Mouse (Mus musculus): ENCODE data around the gene Prn. TPM values are rescaled to one million over a fixed set of nuclear protein-coding genes. Genes with fewer than 3 reads are reported as not detected.
A peak's percentile ranks its signal among the peaks of the same experiment; 100 is the strongest.

The Prn gene
- polyA plus RNA-seq, 1 experiment from 2014 or later: not detected

DNA sequence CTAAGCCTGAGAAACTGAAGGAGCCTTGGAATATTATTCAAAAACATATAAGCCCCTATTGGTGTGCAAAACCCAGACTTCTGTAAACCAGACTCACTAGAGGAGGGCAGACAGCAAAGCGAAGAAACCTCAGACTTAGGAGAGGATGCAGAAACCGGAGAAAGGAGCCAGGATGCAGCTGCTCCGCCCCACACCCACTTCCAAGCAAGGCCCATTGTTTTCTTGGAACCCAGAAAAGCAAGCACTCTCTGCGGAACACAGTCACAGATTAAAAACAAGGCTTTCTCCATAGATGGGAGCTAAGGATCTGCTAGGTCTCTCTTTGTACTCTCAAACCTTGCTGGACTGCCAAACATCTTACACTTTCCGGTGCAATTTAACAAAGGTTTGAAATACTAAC, 17.2 kb upstream of the Prn start:
- Histone ChIP-seq H3K27me3 (ENCODE audit: poor library complexity, severe bottlenecking) (no peaks in the 10 kb centered on the region), H3K4me1 (peaks cover 45% of the 10 kb centered on the region), H3K9me3 (no peaks in the 10 kb centered on the region), H3K27ac (no peak overlapping the region), H3K4me3 (no peak overlapping the region), H3K36me3 (replicated peaks) (no peaks in the 10 kb centered on the region)
- WGBS: 31% methylated on average over 5 of the region's 5 CpGs
- no peak for DNase-seq (ENCODE audit: extremely low spot score, low spot score)

- H3K4me3 ChIP-seq: no peak overlapping the region
- no peaks in the 10 kb centered on the region for H3K27me3 ChIP-seq (ENCODE audit: poor library complexity, severe bottlenecking)
- 86% methylated on average over 2 of the region's 2 CpGs for WGBS
- no peaks in the 10 kb centered on the region for H3K36me3 ChIP-seq (replicated peaks)
- H3K27ac ChIP-seq: no peak overlapping the region
- H3K9me3 ChIP-seq: no peaks in the 10 kb centered on the region
- H3K4me1 ChIP-seq: peaks cover 28% of the 10 kb centered on the region
- DNase-seq (ENCODE audit: extremely low spot score, low spot score): no peak
Observed at GRCm38 (mm10) chr2:131895106-131895505, 14.7 kb upstream of the Prn start.

- Histone ChIP-seq H3K27me3 (ENCODE audit: poor library complexity, severe bottlenecking) (no peaks in the 10 kb centered on the region), H3K4me3 (no peak overlapping the region), H3K27ac (no peak overlapping the region), H3K36me3 (replicated peaks) (no peaks in the 10 kb centered on the region), H3K9me3 (no peaks in the 10 kb centered on the region), H3K4me1 (peaks cover 19% of the 10 kb centered on the region)
- 95% methylated on average over 4 of the region's 4 CpGs for WGBS
- no peak for DNase-seq (ENCODE audit: extremely low spot score, low spot score)
Observed at GRCm38 (mm10) chr2:131896011-131896410, 13.7 kb upstream of the Prn start.

DNA sequence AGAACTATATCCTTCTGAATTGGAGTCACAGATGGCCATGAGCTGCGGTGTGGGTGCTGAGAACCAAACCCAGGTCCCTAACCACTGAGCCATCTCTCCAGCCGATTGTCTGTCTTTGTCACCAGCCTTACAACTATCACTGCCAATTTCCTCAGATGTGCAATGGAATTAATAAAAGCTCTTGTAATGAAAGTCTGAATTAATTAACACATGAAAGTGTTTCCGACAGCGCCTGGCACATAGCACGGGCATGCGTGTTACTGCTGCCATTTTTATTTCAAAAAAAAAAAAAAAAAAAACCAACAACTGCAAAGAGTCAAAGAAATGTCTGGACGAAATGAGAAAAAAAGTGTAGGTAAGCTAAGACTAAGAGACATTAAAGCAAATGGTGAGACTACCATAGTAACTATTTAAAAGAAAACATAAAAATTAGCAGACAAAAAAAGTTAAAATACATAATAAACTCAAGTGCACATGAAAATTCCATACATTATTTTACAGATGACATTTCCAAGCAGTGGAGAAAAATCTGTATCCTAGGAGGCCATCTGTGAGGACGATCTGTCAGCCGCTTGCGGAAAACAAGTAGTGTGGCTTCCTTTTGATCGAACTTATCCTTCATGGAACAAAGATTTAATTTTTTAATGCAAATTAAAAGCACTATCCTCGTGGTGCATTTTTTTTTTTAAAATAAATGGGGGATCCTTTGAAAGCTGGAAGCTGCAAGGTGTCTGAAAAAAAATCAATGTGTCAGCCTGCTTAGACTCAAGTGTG, 12.2 kb upstream of the Prn start:
- no peak for DNase-seq (ENCODE audit: extremely low spot score, low spot score)
- Histone ChIP-seq H3K9me3 (no peaks in the 10 kb centered on the region), H3K4me1 (peaks cover 4% of the 10 kb centered on the region), H3K4me3 (no peak overlapping the region), H3K27ac (no peak overlapping the region), H3K27me3 (ENCODE audit: poor library complexity, severe bottlenecking) (no peaks in the 10 kb centered on the region), H3K36me3 (replicated peaks) (no peaks in the 10 kb centered on the region)
- 93% methylated on average over 12 of the region's 12 CpGs for WGBS

GRCm38 (mm10) chr2:131902423-131902822, 7.3 kb upstream of the Prn start:
- Histone ChIP-seq H3K36me3 (replicated peaks) (no peaks in the 10 kb centered on the region), H3K27me3 (ENCODE audit: poor library complexity, severe bottlenecking) (no peaks in the 10 kb centered on the region), H3K27ac (no peak overlapping the region), H3K4me3 (no peak overlapping the region), H3K4me1 (peaks cover 26% of the 10 kb centered on the region), H3K9me3 (no peaks in the 10 kb centered on the region)
- no peak for DNase-seq (ENCODE audit: extremely low spot score, low spot score)
- WGBS: 59% methylated on average over 3 of the region's 3 CpGs

DNA sequence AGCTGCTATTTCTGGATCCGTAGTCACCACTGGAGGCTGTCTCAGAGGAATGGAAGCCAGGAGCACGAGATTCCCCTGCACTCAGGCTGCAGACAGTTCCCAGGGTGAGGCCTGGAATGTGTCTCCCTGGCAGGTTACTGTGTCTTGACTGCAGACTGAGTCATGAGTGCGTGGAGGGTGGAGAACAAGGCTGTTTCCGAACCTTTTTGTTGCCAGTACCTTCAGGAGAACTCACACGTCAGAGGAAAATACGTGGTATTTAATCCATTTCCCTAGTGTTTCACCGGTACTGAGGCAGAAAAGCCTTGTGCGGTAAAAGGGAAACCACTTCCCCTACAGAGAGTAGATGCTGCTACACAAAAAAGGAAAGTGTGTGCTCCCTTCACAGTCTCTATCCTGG, 6.9 kb upstream of the Prn start:
- 69% methylated on average over 8 of the region's 8 CpGs for WGBS
- Histone ChIP-seq H3K27me3 (ENCODE audit: poor library complexity, severe bottlenecking) (peaks cover under 1% of the 10 kb centered on the region; the same call in 1 of the 2 replicates), H3K36me3 (replicated peaks) (no peaks in the 10 kb centered on the region), H3K9me3 (no peaks in the 10 kb centered on the region), H3K4me1 (peaks cover 26% of the 10 kb centered on the region), H3K27ac (no peak overlapping the region), H3K4me3 (no peak overlapping the region)
- DNase-seq (ENCODE audit: extremely low spot score, low spot score): no peak

DNA sequence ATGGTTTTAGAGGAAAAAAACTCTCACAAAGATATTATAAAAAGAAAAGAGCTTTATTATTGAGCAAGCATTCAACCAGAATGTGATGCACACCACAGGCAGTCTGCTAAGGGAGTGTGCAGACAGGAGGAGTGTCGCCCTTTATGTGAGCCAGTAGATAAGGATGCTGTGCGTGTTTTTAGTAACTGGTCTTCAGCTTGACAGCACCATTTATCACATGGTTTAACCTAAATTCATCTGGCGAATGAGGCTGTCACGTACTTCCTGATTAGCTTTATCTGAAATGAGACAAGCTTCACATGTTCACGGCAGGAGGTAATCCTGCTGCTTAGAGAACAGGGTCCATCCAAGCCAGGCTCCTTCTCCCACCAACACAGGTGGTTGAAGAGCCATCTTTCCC, 4.7 kb upstream of the Prn start:
- DNase-seq (ENCODE audit: extremely low spot score, low spot score): no peak
- 83% methylated on average over 5 of the region's 5 CpGs for WGBS
- peaks cover 14% of the 10 kb centered on the region for H3K27me3 ChIP-seq (ENCODE audit: poor library complexity, severe bottlenecking)

DNA sequence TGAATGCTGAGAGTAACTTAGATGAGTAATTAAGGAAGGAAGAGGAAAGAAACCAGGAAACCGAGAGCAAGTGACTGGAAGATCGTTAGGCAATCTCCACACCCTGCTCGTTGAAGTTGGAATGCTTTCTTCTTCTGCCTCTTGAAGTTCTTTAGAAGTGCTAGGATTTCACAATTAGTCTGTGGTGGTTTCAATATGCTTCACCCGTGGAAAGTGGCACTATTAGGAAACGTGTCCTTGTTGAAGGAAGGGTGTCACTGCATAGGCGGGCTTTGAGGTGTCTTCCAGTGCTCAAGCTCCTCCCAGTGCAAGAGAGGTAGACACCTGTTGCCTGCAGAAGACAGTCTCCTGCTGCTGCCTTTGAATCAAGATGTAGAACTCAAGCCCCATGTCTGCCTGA, 4.0 kb upstream of the Prn start:
- Histone ChIP-seq H3K9me3 (no peaks in the 10 kb centered on the region), H3K4me3 (no peak overlapping the region), H3K27me3 (ENCODE audit: poor library complexity, severe bottlenecking) (peaks cover 22% of the 10 kb centered on the region), H3K36me3 (replicated peaks) (no peaks in the 10 kb centered on the region), H3K4me1 (peaks cover 48% of the 10 kb centered on the region), H3K27ac (no peak overlapping the region)
- DNase-seq (ENCODE audit: extremely low spot score, low spot score): no peak
- 75% methylated on average over 6 of the region's 6 CpGs for WGBS

More for the DNA sequence above, 4.7 kb upstream of the Prn start:
- Histone ChIP-seq H3K27ac (no peak overlapping the region), H3K9me3 (no peaks in the 10 kb centered on the region), H3K4me3 (no peak overlapping the region), H3K36me3 (replicated peaks) (no peaks in the 10 kb centered on the region), H3K4me1 (peaks cover 40% of the 10 kb centered on the region)

- peaks cover 27% of the 10 kb centered on the region for H3K27me3 ChIP-seq (ENCODE audit: poor library complexity, severe bottlenecking)
- 89% methylated on average over 3 of the region's 3 CpGs for WGBS
- no peak overlapping the region for H3K4me3 ChIP-seq
- H3K36me3 ChIP-seq (replicated peaks): no peaks in the 10 kb centered on the region
- H3K9me3 ChIP-seq: no peaks in the 10 kb centered on the region
- peaks cover 53% of the 10 kb centered on the region for H3K4me1 ChIP-seq
- DNase-seq (ENCODE audit: extremely low spot score, low spot score): no peak
- no peak overlapping the region for H3K27ac ChIP-seq
Observed at GRCm38 (mm10) chr2:131906266-131906665, 3.5 kb upstream of the Prn start.

DNA sequence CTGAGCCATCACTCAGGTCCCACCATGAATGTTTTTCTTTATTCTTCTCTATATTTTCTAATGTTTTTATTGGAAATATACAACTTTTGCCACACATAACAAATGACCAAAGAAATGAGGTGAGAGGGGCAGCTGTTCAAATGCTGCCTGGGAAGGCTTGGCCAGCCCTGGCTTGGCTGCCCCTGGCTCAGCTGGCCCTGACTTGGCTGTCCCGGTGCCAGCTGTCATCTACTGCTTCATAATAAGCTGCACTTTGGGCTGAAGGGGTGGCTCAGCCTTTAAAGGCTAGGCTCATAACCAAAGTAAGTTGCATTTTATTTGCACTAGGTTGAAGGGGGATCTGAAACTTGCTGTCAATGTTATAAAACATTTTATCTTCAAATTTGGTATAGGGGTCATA, 2.9 kb upstream of the Prn start:
- WGBS: 100% methylated on average over 1 of the region's 1 CpGs
- Histone ChIP-seq H3K4me1 (peaks cover 58% of the 10 kb centered on the region), H3K9me3 (no peaks in the 10 kb centered on the region), H3K27ac (no peak overlapping the region), H3K4me3 (no peak overlapping the region), H3K36me3 (replicated peaks) (no peaks in the 10 kb centered on the region), H3K27me3 (ENCODE audit: poor library complexity, severe bottlenecking) (peaks cover 31% of the 10 kb centered on the region)
- no peak for DNase-seq (ENCODE audit: extremely low spot score, low spot score)

- H3K4me3 ChIP-seq: no peak overlapping the region
- 90% methylated on average over 5 of the region's 5 CpGs for WGBS
- no peaks in the 10 kb centered on the region for H3K36me3 ChIP-seq (replicated peaks)
- H3K4me1 ChIP-seq: peaks cover 61% of the 10 kb centered on the region
- no peaks in the 10 kb centered on the region for H3K9me3 ChIP-seq
- no peak overlapping the region for H3K27ac ChIP-seq
- peaks cover 31% of the 10 kb centered on the region for H3K27me3 ChIP-seq (ENCODE audit: poor library complexity, severe bottlenecking)
- DNase-seq (ENCODE audit: extremely low spot score, low spot score): no peak
Observed at GRCm38 (mm10) chr2:131907311-131907710, 2.4 kb upstream of the Prn start.

GRCm38 (mm10) chr2:131908351-131908861, 1.4 kb upstream of the Prn start:
- H3K9me3 ChIP-seq: no peaks in the 10 kb centered on the region
- peaks cover 53% of the 10 kb centered on the region for H3K4me1 ChIP-seq
- no peak overlapping the region for H3K4me3 ChIP-seq
- no peak overlapping the region for H3K27ac ChIP-seq
- no peak for DNase-seq (ENCODE audit: extremely low spot score, low spot score)
- WGBS: 87% methylated on average over 7 of the region's 7 CpGs
- peaks cover 31% of the 10 kb centered on the region for H3K27me3 ChIP-seq (ENCODE audit: poor library complexity, severe bottlenecking)
- H3K36me3 ChIP-seq (replicated peaks): no peaks in the 10 kb centered on the region

- no peaks in the 10 kb centered on the region for H3K9me3 ChIP-seq
- H3K4me3 ChIP-seq: peak overlapping the region; percentile 79; the same call in 1 of the 2 replicates
- DNase-seq (ENCODE audit: extremely low spot score, low spot score): no peak
- no peaks in the 10 kb centered on the region for H3K36me3 ChIP-seq (replicated peaks)
- no peak overlapping the region for H3K27ac ChIP-seq
- H3K27me3 ChIP-seq (ENCODE audit: poor library complexity, severe bottlenecking): peaks cover 31% of the 10 kb centered on the region
- peaks cover 49% of the 10 kb centered on the region for H3K4me1 ChIP-seq
- 82% methylated on average over 1 of the region's 1 CpGs for WGBS
Observed at GRCm38 (mm10) chr2:131908906-131909305, 851 bp upstream of the Prn start.
